Mouse (Mus musculus) Patski (cell line): Measurements from ENCODE around the gene Agap1. TPM values are rescaled to one million over a fixed set of nuclear protein-coding genes. Genes with fewer than 3 reads are reported as not detected.

Experiments used
- ATAC-seq: fragments of 100-300 bp; one replicate; pipeline ENCODE4 v1.8.0; 2021
- CTCF ChIA-PET: fragments of 350-600 bp; sonication (Branson Sonifier 250); formaldehyde crosslinking; loops from one replicate; lab custom pipeline; 2022; ENCODE audit warnings: inconsistent platforms; lab: Charles Lee
- POLR2A ChIA-PET: fragments of 350-600 bp; sonication (Branson Sonifier 250); formaldehyde crosslinking; loops from one replicate; lab custom pipeline; 2022; ENCODE audit warnings: antibody characterized with exemption, inconsistent platforms; lab: Charles Lee
- DNase-seq: peaks from one replicate; pipeline ENCODE4 v3.0.0-alpha.2; 2011; ENCODE audit warnings: low read depth, low spot score
- H3K27me3 ChIP-seq: fragments of 371-371 bp; one replicate; pipeline ENCODE4 v1.5.1; 2021
- CTCF ChIP-seq: fragments of 100-300 bp; IDR thresholded peaks from one replicate; pipeline ENCODE4 v1.5.1; 2021
- in situ Hi-C: fragments of 300-500 bp; cut with MboI; formaldehyde crosslinking; loops from 3 replicates; pipeline ENCODE4 v1.11.1; 2018; ENCODE audit warnings: low pct_unique_long_range_greater_than_20kb, mixed read lengths
- polyA plus RNA-seq: library from polyadenylated mRNA; unstranded; gene quantifications from one replicate; pipeline ENCODE4 v1.2.3, GENCODE M21; 2021

The Agap1 gene
- polyA plus RNA-seq, 1 experiment from 2014 or later = 32.3 TPM

DNA sequence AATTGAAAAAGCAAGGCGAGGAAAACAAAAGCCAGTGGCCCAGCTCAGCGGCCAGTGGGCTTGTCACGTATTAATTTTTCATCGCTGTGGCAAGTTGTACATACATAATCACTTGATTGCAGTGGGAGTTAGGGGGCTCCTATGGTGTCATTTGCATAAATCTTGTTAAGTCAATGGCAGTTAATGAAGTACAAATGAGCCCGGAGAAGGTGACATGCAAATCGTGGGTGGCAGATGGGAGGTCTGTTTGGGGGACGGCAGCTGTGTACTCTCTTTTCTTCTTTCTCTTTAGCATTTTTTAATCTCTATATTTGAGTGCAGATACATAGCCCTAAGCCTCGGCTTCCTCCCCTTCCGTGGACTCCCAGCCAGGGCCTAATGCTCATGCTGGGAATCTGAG is 220.1 kb downstream of the Agap1 start:
- CTCF ChIA-PET = interaction anchor here (1.4 kb wide), 1 partner anchor 269 kb away, joined by 5 read pairs; no protein-coding TSS in a partner anchor
- TF ChIP-seq CTCF = no peak
- in situ Hi-C loops = no loop called here
- POLR2A ChIA-PET = no interaction called here
- DNase-seq (no peak), ATAC-seq (no peak)
- no peaks in the 10 kb centered on the region for H3K27me3 ChIP-seq

DNA sequence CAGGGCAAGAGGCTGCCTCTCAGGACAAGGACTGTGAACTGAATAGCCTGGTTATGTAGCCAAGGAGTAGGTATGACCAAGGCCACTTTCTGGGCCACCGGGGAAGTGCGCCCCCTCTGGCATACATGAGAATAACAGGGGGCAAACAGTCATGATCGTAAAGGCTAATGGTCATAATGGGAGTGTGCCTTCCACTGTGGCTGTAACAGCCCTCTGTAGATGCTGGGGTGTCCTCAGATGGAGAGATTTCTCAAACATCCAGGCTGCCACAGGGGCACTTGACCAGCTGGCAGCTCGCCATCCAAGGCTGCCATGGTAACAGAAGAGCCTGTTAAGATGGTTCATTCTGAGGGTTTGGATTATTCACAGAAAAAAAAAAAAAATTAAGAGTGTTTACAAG is 221.8 kb downstream of the Agap1 start:
- in situ Hi-C loops = no loop called here
- H3K27me3 ChIP-seq = no peaks in the 10 kb centered on the region
- CTCF ChIA-PET = no interaction called here
- DNase-seq = no peak
- no peak for ATAC-seq
- POLR2A ChIA-PET = no interaction called here
- no peak for TF ChIP-seq CTCF

DNA sequence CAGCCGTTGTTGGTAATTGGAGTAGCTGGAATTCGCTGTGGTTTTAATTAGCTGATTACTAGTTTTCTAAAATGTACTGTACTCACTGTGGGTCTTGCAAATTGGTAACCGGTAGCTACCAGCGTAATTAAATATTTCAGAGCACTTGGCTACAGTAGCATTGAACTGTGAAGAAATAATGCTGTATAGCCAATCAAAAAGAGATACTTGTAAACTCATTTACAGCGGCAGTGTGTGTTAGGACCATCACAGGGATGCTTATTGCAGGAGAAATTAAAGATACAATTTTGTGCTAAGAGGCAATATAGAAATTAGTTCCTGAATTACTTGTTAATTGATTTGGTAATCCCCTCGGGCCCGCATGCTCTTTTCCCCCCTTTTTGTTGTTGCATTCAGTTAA is 226.1 kb downstream of the Agap1 start:
- ATAC-seq (no peak), DNase-seq (no peak)
- TF ChIP-seq CTCF = no peak
- CTCF ChIA-PET = interaction anchor here (1.1 to 1.2 kb wide), 2 partner anchors 7 to 9 kb away, joined by 3 to 4 read pairs; no protein-coding TSS in a partner anchor
- POLR2A ChIA-PET = no interaction called here
- H3K27me3 ChIP-seq = no peaks in the 10 kb centered on the region
- in situ Hi-C loops = no loop called here

DNA sequence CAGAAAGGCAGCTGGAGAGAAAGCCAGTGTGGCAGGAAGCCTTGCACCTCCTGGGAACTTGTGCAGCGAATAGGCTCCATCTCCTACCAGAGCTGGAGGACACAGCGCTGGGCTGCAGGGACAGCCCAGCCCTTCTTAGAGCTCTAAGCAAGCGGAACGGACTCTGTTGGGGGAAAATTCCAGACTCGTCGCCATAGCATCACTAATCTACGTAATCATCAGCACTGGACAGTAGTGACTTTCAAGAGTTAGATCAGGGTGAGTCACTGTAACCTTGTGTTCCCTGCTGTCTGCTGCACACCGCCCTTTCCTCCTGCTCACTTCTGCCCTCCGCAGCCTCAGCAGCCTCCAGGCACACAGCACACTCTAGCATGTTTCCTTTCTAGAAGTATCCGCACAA is 234.3 kb downstream of the Agap1 start:
- peak; percentile 90 for DNase-seq

DNA sequence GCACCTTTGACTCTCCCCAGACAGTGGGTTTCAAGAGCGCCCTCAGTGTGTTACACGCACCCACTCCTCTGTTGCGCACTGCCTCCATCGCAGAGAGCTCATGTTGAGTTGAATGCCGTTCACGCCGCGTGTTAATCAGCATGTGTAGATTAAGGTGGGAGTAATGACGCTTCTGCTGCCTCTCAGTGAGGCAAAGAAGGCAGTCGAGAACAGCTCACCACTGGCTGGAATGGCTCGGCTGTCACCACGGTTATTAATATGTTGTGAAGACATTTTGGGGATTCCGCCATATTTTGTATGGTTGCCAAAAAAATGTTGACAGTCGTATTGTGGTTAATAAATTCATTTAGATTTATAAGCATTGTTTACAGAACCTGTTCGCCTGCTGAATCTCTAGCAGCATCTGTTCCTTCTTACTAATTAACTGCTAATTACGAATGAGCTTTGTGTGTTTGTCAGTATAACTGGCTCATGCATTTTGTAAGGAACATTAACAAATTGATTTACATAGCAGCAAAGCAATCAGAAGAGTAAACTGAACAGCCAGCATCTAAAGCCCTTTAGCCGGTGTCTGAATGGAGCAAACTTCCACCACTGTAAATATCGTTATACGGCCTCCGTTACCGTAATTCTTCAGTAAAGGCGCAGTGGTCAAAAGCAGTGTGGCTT is 235.1 kb downstream of the Agap1 start:
- TF ChIP-seq CTCF = no peak
- H3K27me3 ChIP-seq = no peaks in the 10 kb centered on the region
- ChIA-PET POLR2A (interaction anchor here (0.6 to 0.8 kb wide), 3 partner anchors 12 to 155 kb away, joined by 3 read pairs; no protein-coding TSS in a partner anchor), CTCF (interaction anchor here (0.9 to 1.4 kb wide), 4 partner anchors 10 to 32 kb away, joined by 3 to 4 read pairs (median 3); no protein-coding TSS in a partner anchor)
- in situ Hi-C loops = no loop called here
- DNase-seq = no peak
- ATAC-seq = no peak

More for the DNA sequence above, 234.3 kb downstream of the Agap1 start:
- ChIA-PET CTCF (interaction anchor here (0.9 to 2.1 kb wide), 4 partner anchors 9 to 32 kb away, joined by 3 to 5 read pairs (median 4); no protein-coding TSS in a partner anchor), POLR2A (interaction anchor here (0.6 to 0.7 kb wide), 2 partner anchors 13 to 156 kb away, joined by 3 read pairs; no protein-coding TSS in a partner anchor)
- peak; percentile 93 for ATAC-seq
- in situ Hi-C loops = no loop called here
- H3K27me3 ChIP-seq = no peaks in the 10 kb centered on the region
- no peak for TF ChIP-seq CTCF

DNA sequence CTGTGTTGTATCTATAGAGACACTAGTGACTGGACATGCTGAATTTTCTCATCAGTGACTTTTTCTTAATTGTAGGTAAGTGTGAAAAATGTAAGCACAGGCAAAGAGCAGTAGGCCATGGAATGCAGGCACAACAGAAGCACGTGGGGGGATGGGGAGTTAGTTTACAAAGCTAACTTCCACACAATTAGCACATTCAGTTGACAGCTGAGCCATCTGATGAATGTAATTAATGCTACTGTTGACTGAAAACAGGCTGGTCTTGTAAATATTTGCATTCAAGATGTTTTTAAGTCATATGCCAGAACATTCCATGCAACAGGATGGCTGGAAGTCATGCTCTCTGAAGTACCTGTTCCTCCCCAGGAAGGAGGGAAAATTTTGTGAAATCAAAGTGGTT is 236.5 kb downstream of the Agap1 start:
- ATAC-seq (no peak), DNase-seq (no peak)
- CTCF ChIA-PET = interaction anchor here (0.9 kb wide), 1 partner anchor 44 kb away, joined by 3 read pairs; no protein-coding TSS in a partner anchor
- POLR2A ChIA-PET = no interaction called here
- H3K27me3 ChIP-seq = no peaks in the 10 kb centered on the region
- in situ Hi-C loops = no loop called here
- no peak for TF ChIP-seq CTCF

DNA sequence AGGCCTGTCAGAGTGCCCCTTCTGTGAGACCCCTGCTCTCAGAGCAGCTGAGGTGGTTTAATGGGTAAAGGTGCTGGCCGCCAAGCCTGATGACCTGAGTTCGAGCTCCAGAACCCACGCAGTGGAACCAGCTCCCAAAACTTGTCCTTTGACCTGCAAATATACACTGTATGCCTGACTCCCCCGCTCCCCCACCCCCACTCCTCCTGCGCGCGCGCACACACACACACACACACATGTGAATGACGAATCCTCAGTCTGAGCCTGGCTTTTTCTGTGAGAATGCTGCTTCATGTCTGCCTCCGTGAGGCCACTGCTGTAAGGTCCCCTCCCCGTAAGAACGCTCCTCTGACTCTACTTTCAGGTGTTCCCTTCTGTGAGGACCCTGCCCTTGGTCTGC is 237.8 kb downstream of the Agap1 start:
- in situ Hi-C loops = no loop called here
- ATAC-seq = no peak
- CTCF ChIA-PET = no interaction called here

DNA sequence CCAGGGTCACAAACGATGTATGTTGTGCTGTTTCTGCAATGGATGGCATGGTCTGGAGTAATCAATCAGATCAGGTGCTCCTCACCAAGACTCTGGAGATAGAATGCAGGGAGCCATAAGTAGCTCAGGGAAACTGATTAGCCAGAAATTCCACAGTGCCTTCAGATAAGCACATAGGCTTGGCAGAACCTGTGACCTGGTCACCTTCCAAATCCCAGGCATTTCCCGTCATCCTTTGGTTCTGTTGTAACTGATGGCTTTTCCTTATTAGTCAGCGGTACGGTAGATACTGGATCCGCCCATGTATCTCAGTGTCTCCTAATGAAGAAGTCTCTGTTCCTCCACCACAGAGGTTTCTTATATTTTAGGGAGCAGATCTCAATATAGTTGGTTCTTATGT is 240.3 kb downstream of the Agap1 start:
- ChIA-PET POLR2A (no interaction called here), CTCF (no interaction called here)
- DNase-seq (no peak), ATAC-seq (no peak)
- no peaks in the 10 kb centered on the region for H3K27me3 ChIP-seq
- TF ChIP-seq CTCF = no peak
- in situ Hi-C loops = no loop called here

More for the DNA sequence above, 237.8 kb downstream of the Agap1 start:
- DNase-seq = no peak
- no peak for TF ChIP-seq CTCF
- POLR2A ChIA-PET = no interaction called here
- no peaks in the 10 kb centered on the region for H3K27me3 ChIP-seq

DNA sequence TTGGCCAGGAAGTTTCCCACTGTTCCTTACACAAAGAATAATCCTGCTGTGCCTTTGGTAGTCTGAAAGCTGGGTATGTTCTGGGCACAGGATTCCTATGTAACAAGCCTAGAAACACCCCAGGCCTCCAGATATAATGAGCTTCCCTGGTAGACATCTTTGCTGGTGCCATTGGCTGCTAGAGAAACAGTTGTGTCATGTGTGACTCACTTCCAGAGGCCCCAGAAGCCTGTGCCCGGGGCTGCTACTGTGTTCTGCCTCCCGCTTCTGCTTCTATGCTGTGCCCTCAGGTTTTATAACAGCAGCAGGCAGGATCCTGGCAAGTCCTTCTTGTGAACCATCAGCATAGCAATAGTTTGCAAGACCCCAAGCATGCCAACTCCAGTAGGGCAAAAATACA is 242.6 kb downstream of the Agap1 start:
- ChIA-PET POLR2A (no interaction called here), CTCF (interaction anchor here (1.4 to 1.5 kb wide), 2 partner anchors 12 to 56 kb away, joined by 3 read pairs; no protein-coding TSS in a partner anchor)
- no peaks in the 10 kb centered on the region for H3K27me3 ChIP-seq
- in situ Hi-C loops = no loop called here
- ATAC-seq (no peak), DNase-seq (no peak)
- no peak for TF ChIP-seq CTCF

DNA sequence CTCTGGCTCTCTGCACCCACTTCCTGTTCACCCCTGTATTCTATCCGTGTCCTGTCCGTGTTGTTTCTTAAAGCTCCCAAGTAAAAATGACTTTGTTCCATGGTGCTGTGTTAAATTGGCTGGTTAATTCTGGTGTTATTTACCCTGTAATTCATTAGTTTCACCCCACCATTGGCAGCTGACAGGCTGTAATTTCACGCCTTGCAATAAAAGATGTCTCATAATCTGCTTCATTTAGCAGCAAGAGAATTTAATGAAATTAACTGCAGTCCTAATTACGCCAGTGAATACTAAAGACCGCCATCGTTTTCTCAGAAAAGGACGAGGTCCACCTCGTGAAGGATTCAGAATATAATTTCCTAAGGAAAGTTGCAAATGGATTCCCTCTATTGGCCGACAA is 245.6 kb downstream of the Agap1 start:
- POLR2A ChIA-PET = no interaction called here
- DNase-seq (no peak), ATAC-seq (no peak)
- CTCF ChIA-PET = interaction anchor here (0.9 kb wide), 1 partner anchor 41 kb away, joined by 3 read pairs; no protein-coding TSS in a partner anchor
- in situ Hi-C loops = no loop called here
- no peak for TF ChIP-seq CTCF
- H3K27me3 ChIP-seq = no peaks in the 10 kb centered on the region

DNA sequence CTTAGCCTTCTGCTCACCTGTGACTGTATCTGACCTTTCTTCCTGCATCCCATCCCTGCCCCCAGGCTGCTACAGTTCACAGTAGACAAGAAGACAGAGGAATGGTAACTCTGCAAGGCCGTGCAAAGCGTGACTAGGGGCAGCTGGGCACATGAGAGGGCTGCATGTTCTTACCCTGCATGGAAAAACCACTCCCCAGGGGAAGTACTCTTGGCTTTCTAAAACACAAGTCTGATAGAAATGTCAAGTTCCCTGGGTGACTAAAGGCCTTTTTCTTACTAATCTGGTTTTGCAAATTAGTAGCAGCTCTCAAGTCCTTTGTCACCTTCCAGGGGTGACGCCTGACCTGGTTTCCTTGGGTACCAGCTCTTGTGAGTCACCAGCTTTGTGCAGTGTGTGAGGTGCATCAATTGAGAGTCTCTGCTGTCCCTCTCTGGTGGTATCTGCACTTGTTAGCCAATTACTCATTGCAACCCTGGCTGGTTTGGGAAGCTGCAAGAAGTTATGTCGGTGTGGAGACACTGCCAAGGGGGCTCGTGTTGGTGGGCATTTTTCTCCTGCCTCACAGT is 246.6 kb downstream of the Agap1 start:
- no peaks in the 10 kb centered on the region for H3K27me3 ChIP-seq
- CTCF ChIA-PET = interaction anchor here (1.7 kb wide), 1 partner anchor 12 kb away, joined by 3 read pairs; no protein-coding TSS in a partner anchor
- POLR2A ChIA-PET = interaction anchor here (1.1 kb wide), 1 partner anchor 12 kb away, joined by 3 read pairs; no protein-coding TSS in a partner anchor
- no peak for DNase-seq
- in situ Hi-C loops = no loop called here
- no peak for TF ChIP-seq CTCF
- no peak for ATAC-seq
